Mouse (Mus musculus) heart, postnatal 0 days (tissue): Measurements from ENCODE around the gene Exosc7.

Experiments
- CTCF ChIP-seq: IDR thresholded peaks from 2 replicates; pipeline ENCODE4 v1.5.1; 2016; ENCODE audit warnings: antibody characterized with exemption, control low read depth, low read depth
- EP300 ChIP-seq: IDR thresholded peaks from 2 replicates; pipeline ENCODE4 v1.6.1; 2016; ENCODE audit warnings: antibody characterized with exemption, low read depth

DNA sequence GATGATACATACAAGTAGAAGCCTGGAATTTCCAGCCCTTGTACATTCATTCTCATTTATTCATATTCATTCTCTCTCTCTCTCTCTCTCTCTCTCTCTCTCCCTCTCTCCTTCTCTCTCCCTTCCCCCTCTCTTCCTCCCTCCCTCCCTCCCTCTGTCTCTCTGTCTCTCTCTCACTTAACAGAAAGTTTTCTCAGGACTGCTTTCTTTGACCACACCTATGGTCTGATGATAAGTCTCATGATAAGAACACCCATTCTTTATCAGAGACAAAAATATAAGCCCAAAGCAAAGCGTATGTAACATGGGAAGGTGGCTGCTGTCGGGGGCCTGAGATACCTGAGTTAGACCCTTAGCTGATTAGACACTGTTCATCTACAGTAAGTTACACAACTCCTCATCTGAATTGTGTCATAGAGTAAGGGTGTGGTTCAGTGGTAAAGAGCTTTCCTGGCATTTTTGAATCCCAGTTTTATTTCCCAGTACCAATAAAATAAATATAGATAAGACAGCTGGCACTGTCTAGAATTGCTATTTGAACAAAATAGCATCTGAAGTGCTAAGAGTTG lies 11.5 kb downstream of the Exosc7 start:
- TF ChIP-seq CTCF, result no peak
- TF ChIP-seq EP300, result no peak
